Mouse (Mus musculus): ENCODE data around the gene Olr1.

Olr1 gene

DNA sequence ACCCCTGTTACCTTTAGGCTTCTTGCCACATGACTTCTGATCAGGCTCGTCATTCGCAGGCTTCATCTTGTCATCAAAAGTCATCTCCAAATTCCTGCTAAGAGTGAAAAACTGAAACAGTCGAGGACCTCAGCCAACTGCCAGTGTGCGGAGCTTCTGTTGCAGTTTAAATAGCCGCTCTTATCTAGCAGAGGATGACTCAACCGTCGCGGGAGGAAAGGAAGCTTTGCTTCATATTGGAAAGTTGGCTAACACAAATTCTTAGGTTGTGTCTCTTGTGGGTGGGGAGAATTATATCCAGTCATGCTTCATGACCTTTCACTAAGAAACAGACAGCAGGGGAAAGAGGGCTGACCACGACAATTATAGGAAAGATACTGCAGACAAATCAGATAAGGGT is at the start of gene Olr1:
Gene Olr1 (minus strand): TSS at position 142 of the 400 bp plus-strand sequence.
- in situ Hi-C loops (cut with MboI, MseI), result no loop called here

DNA sequence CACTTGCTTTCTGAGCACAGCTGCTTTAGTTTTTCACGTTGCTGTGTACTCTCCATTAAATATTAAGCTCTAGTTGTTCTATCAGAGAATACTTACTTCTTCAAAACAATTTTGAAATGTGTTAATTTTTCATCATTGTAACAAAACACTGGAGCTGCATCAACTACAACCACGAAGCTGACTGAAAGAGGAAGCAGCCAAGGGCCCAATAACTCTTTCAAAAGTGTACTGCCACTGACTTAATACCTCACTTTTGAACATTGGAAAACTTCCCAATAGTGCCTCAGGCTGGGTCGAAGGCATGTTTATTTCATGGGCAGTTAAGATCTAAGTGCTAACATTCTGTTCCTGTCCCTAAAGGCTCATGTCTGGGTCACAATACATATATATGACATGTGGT is 41.0 kb upstream of the Olr1 start:
- in situ Hi-C loops (cut with MboI, MseI), result no loop called here

GRCm38 (mm10) chr6:129547277-129547676 is 40.3 kb upstream of the Olr1 start:
- in situ Hi-C loops (cut with MboI, MseI), result no loop called here

GRCm38 (mm10) chr6:129543709-129544606 is 37.0 kb upstream of the Olr1 start:
- in situ Hi-C loops (cut with MboI, MseI), result no loop called here

- in situ Hi-C loops (cut with MboI, MseI), result no loop called here
Measured at GRCm38 (mm10) chr6:129542540-129542939, 35.6 kb upstream of the Olr1 start.

DNA sequence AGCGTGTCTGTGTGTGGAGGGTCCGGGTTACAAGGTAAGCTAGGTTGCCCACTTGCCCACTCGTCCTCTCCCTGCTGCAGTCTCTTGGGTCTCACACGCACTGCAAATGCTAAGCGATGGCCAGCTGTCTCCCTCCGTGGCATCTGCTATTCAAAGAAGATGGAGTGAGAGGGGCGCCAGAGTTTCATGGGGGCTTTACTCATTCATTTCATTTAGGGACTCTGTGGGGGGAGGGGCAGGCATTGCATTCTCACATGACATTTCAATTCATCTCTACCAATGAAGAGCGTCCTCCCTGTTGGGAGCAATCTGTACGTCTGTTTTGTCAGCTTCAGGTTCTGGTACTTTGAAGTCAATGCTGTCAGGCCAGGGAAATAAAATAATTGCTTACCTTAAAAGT is 35.0 kb upstream of the Olr1 start:
- in situ Hi-C loops (cut with MboI, MseI), result no loop called here

GRCm38 (mm10) chr6:129538555-129538954 is 31.6 kb upstream of the Olr1 start:
- in situ Hi-C loops (cut with MboI, MseI), result no loop called here

DNA sequence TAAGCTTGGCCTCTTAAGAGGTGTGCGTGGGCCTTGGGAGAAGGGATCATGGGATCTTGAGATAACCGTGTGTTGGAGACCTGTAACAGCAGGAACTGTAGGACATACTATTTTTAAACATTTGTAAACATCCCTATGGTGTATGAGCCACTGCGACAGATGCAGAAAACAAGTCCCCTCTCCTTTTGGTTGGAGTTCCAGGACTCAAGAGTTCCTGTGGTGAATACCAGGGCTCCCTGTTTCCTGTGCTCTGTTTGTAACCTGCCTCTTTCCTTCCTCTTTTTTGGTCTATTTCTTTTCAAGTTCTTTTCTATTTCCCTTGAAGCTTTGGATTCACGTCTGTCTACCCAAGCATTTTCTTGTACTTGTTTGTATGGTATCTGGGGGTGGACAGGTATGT is 28.8 kb upstream of the Olr1 start:
- in situ Hi-C loops (cut with MboI, MseI), result no loop called here

DNA sequence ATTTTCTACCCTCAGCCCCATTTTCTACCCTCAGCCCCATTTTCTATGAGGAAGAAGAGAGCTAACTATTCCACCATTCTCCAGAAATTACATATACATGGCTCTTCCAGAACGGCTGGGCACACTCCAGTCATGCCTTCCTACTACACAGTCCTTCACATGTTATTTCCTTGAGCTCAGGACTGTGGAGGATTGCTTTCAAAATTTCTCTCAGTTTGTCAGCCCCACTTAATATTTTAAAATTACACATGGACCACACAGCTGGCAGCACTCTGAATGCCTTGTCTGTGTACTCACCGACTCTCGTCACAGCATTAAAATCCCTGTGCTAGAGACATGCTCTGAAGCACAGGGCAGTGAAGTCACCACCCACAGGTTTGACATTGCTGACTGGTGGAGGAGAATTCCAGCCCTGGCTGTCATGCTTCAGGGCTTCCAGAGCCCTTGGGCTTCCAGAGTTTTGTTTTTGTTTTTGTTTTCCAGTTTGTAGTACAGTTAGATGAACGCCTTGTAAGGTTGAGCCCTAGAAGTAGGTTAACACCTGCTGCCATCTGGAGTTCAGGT is 27.7 kb upstream of the Olr1 start:
- in situ Hi-C loops (cut with MboI, MseI), result no loop called here

- in situ Hi-C loops (cut with MboI, MseI), result no loop called here
Measured at GRCm38 (mm10) chr6:129534057-129534456, 27.1 kb upstream of the Olr1 start.

DNA sequence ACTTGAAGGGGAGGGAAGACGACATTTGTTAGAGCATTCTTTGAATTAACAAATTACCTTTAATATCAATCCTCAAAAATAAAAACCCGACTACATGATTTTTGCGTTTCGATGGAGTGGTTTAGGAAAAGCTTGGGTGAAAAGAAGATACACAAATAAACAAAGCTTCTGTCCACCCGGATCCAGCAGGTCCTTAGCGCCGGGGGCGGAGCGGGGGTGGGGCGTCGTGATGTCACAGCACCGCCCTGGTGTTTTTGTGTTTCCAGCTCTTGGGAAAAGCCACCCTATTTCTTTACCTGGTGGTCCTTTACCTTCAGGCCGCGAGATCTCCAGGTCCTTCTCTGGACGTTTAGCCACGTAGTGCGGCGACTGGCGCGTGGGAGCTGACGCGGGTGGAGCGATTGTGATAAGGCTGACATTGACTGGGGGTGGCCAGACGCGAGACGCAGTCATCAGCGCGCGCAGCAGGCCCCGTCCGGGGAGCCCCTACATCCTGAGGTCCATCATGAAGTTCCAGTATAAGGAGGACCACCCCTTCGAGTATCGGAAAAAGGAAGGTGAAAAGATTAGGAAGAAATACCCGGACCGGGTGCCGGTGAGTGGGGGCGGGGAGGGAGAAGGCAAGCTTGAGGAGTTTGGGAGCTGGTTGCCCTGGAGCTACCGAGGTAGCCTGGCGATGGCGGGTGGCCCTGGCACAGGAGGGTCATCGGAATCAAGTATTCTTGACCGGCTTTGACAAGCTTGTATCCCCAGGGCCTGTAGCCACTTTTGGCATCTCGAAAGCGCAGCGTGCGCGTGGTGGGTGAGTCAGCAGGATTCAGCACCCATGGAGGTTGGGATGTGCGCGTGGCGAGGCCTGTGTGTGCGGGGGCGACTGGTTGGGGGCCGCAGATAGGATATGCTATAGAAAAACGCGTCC is 26.2 kb upstream of the Olr1 start, which contains the start of gene Gabarapl1:
Gene Gabarapl1 (plus strand): TSS at position 219 of the 919 bp plus-strand sequence.
- in situ Hi-C loops (cut with MboI, MseI), result no loop called here

DNA sequence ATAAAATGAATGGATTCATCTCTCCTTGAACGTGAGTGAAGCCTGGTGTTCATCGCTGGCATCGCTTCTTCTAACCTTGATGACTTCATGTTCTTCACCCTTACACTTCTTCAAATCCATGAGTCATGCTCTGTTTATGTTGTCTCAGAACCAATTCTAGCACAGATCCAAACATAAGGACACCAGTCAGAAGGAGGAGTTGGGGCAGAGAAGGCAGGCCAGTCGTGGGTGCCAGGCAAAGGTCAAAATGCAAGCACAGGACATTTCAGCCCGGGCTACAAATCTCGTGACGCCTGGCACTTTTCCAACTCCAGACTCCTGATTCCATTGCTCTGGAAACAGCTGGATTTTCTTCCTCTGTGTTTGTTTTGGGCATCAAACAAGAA is 25.6 kb upstream of the Olr1 start:
- in situ Hi-C loops (cut with MboI, MseI), result no loop called here

DNA sequence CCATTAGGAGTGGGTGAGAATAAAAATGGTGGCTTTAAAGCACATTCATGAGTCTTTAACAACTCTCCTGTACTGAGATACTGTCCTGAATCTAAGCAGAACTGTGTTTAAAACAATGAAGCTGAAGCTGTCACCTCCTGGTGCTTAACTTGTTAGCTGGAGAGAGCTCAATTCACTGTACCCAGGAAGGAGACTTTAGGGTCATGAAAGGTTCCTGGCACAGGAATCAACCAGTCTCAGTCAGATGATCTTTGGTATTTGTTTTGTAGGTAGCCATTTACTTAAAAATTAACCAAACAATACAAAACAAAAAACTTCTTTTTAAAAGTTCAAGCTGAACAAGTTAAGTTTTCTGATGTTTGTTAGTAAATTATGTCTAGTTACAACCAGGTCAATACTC is 23.3 kb upstream of the Olr1 start:
- in situ Hi-C loops (cut with MboI, MseI), result no loop called here

DNA sequence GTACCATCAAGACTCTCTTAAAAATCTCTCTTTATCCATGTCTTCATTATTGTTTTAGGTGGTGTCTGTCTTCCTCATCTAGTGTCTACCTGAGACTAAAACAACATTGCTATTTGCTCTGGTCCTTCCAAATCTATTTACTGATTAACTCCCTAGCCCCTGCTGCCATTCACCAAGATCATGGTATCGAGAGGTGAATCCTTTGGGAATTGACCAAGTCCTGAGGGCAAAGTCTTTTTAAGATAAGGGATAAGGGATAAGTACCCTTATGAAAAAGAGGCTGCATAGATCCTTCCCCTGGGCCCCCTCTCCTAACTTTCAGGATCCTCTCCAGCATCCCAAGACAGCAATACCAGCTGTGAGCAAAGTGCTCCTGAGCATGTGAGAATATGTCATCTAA is 22.6 kb upstream of the Olr1 start:
- in situ Hi-C loops (cut with MboI, MseI), result loop anchor here (10.0 kb wide), 1 partner anchor 135 kb away; the partner anchor contains the start of gene Clec1b

DNA sequence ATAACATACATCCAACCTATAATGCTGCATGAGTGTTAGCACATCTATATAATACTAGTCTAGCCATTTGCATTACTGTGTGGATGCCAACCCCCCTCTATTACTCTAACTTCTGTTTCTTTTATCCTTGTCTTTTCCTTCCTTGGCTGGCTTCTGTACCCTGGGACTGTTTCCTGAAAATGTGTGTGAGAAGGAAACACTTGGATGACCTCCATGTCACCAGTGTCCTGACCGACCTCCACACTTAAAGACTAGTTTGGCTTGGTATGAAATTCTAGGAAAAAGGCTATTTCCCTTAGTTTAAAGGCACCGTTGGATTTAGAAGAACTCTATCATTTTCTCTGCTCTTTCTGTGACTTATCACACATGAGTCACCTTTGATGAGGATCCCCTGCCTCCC is 20.5 kb upstream of the Olr1 start:
- in situ Hi-C loops (cut with MboI, MseI), result loop anchor here (10.0 kb wide), 1 partner anchor 133 kb away; the partner anchor contains the start of gene Clec1b

GRCm38 (mm10) chr6:129526069-129526468 is 19.1 kb upstream of the Olr1 start:
- in situ Hi-C loops (cut with MboI, MseI), result loop anchor here (10.0 kb wide), 1 partner anchor 131 kb away; the partner anchor contains the start of gene Clec1b

DNA sequence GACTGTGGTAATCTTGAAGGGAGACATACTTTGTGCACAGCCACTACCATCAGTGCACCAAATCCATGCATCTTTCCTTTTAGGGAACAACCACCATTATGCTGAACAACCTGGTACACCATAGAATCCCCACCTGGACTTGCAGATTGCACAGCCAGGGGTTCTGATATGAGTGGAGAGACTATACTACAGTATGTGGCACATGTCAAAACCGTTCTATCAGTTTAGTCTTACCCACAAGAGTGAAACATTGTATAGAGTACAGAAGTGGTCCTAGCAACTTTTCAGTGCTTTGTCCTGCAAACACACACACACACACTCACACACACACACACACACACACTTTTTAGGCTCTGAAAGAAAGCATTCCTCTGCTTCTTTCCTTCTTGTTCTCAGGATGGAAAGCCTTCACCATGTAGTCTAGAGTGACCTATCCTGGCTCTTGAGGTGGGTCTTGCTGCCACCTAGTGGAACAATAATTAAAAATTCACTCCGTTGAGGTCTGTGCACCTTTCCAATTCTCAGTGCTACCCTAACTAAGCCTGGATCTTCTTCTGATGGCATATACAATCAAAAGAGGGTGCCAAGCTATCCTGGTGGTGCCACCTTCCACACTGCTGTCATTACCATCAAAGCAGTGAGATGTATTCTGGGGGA is 10.9 kb upstream of the Olr1 start:
- in situ Hi-C loops (cut with MboI, MseI), result no loop called here

DNA sequence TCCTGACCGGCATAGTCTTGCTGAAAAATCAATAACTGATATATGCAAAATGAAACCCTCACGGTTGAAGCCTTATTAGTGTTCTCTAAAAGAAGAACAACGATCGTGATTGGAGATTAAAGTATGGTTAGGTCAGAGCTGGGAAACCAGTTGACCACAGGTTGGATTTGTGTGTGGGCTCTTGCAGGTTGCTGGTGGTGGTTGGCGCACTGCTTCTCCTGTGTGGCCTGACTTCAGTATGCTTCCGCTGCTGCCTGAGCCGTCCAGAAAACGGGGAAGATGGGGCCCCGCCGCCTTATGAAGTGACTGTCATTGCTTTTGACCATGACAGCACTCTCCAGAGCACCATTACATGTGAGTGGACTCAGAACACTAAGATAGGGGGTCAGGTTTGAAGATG is 9.4 kb upstream of the Olr1 start:
- in situ Hi-C loops (cut with MboI, MseI), result no loop called here

- in situ Hi-C loops (cut with MboI, MseI), result no loop called here
Measured at GRCm38 (mm10) chr6:129515068-129515467, 8.1 kb upstream of the Olr1 start.

- in situ Hi-C loops (cut with MboI, MseI), result no loop called here
Measured at GRCm38 (mm10) chr6:129514376-129514775, 7.4 kb upstream of the Olr1 start.

- in situ Hi-C loops (cut with MboI, MseI), result no loop called here
Measured at GRCm38 (mm10) chr6:129513409-129513808, 6.4 kb upstream of the Olr1 start.
